14 mouse cellular contexts compared by ENCODE assay signal in genomic region chr7:78111291-78111690, GRCm38 (mm10).
DNase-seq lines count a peak whose midpoint lies in the region.
"Had no signal": no experiment of that assay in that cellular context is flagged by ENCODE, and none has a peak within 500 bp of the region (broad histone marks: within the 10 kb centered on the region; RNA-seq: fewer than 3 reads in every experiment).

No protein-coding gene starts in this region.

- DNase-seq in cerebellum, postnatal 10 days = peak; percentile 57
- no peak for DNase-seq in cerebellum, adult 9-10 months
- peak; percentile 25 for DNase-seq in left cerebral cortex, postnatal 4 days
- DNase-seq in left cerebral cortex, adult 9 months (ENCODE audit: low spot score in 2 of 2) = no peak
- peak; percentile 6 for DNase-seq in right cerebral cortex, postnatal 4 days
- DNase-seq in right cerebral cortex, adult 18-20 months = no peak
- DNase-seq: adrenal gland, adult 8-10 months; adrenal gland, postnatal 25 days; cerebellum, adult 11-12 months; cerebellum, adult 8-10 months; forebrain, postnatal 0 days; gastrocnemius, adult 2 months; gastrocnemius, postnatal 14 days; heart, adult 11 months had no signal

- intact Hi-C loops in left cerebral cortex, postnatal 4 days (cut with DNase I) = no loop called here

Comparison
In these comparisons a context has a peak if more than half of its experiments do, and no peak if none do; other contexts are left out.
1. DNase-seq: peak in cerebellum, postnatal 10 days (2 of 2), left cerebral cortex, postnatal 4 days (single experiment) and right cerebral cortex, postnatal 4 days (single experiment); none in cerebellum, adult 9-10 months (single experiment), left cerebral cortex, adult 9 months (0 of 2) and right cerebral cortex, adult 18-20 months (single experiment).